Mouse (Mus musculus) heart, postnatal 36 days (tissue): ENCODE data around the gene Fgd1. TPM values are rescaled to one million over a fixed set of nuclear protein-coding genes. Genes with fewer than 3 reads are reported as not detected.

Source experiments
- DNase-seq, 2 experiments: peaks; one replicate each; pipeline ENCODE4 v3.0.0; 2021 to 2022
- intact Hi-C: fragments of 180-260 bp; cut with DNase I; formaldehyde crosslinking; loops from one replicate; pipeline ENCODE4 v1.15.1; 2025
- total RNA-seq, 2 experiments: library from RNA; stranded (reverse); gene quantifications; 2 replicates each; pipeline ENCODE4 v1.2.3; 2021

Fgd1 gene
- total RNA-seq, 2 experiments from 2014 or later: 6.9 to 11.0 TPM

DNA sequence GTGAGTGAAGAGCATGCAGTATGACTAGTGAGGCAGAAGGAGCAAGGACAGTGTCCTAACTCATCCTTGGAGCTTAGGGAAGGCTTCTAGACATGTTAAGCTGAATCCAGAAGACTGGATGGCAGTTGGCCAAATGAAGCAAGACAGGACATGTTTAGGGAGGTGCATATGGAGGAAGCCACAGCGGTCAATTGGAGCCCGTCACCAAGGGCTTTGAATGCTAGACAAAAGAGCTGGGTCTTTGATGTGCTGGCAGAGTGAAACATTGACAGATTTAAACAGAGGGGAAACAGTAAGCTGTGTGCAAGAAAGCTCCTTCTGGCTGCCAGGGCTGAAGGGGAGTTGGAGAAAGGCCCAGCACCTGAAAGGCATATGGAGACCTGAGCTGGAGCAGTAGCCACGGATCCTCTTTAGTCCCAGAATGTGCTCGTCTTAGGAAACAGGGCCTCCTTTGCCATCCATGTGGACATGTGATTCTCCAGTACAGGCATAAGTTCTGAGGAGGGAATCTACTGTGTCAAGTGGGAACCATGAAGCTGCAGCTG lies 31.1 kb downstream of the Fgd1 start:
- no peak for DNase-seq
- intact Hi-C loops: no loop called here

DNA sequence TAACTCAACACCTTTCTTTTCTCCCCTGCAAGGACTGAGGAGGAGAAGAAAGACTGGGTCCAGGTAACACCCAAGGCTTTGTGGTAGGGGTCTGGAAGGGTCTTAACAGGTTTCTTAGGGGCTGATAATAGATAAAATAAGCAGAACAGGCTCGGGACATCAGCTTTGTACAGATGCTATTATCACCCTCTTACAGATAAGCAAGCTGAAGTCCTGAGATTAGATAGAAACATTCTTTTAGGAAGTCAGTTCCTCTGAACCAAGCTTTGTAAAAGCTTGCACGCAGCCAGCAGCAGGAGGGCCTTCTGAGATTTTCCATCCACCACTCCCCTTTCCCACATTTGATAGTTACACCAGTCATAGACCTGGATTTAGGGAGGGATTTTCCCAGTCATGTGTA lies 39.6 kb downstream of the Fgd1 start:
- no peak for DNase-seq
- intact Hi-C loops: loop anchor here (10.0 kb wide), 1 partner anchor 271 kb away; the partner anchor contains the start of gene Maged2

DNA sequence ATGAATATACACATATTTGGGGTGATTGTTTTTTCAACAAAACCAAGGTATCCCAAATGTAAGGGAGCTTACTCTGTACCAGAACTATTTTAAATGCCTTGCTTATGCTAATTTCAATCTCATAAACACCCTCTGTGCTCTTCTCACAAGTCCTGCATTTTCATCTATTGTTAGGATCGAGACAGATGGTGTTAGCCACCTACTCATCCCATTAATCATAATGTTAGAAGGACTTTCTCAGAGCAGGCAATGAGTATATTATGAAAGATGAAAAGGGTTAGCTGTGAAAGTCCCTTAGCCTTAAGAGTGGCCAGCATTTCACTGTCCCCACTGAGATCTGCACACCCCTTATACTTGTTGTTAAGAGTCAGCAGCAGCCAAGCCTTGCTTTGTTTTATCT lies 41.5 kb downstream of the Fgd1 start:
- intact Hi-C loops: loop anchor here (10.0 kb wide), 1 partner anchor 273 kb away; the partner anchor contains the start of gene Maged2

DNA sequence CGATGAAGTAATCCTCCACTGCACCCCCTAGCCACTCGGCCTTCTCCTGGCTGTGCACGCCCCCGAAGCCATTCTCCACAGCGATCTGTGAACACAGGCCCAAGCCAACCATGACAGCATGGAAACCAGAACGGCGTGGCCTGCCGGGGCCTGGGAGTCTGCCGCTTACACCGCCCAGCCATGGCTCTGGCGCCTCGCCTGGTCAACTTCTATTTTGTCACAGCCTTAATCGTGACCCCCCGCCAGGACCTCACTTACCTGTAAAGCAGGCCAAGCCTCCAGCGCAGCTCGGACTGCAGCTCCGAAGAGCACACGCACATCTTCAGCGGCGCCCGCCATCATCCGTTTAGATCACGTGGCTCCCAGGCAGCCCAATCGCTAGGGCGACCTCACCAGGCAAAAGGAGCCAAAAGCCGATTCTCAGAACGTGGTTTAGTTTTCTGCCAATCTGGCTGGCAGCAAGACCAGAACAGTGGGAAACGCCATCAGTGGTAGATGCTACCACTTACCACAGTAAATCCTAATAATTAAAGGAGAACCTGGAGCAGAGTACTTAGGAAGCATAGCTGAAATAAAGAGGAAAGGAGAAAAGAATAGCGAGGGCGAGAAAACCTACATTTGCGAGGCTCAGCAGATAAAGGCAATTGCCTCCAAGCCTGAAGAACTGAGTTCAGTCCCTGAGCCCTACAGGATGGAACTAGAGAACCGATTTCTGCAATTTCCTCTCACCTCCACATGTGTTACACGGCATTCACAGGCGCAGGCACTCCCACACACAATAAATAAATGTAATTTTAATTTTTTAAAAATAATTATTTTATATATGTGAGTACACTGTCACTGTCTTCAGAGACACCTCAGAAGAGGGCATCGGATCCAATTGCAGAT lies 50.5 kb downstream of the Fgd1 start, which contains the start of gene Tsr2:
Gene Tsr2, minus strand, starts transcription at position 373 of the 888 bp plus-strand sequence.
- intact Hi-C loops: loop anchor here (1.0 to 5.0 kb wide), 3 partner anchors 49 to 139 kb away; partner anchors contain the start of genes Fgd1 and Gnl3l
- peak; percentile 63 to 68 for DNase-seq

More for the DNA sequence above, 41.5 kb downstream of the Fgd1 start:
- DNase-seq: no peak

DNA sequence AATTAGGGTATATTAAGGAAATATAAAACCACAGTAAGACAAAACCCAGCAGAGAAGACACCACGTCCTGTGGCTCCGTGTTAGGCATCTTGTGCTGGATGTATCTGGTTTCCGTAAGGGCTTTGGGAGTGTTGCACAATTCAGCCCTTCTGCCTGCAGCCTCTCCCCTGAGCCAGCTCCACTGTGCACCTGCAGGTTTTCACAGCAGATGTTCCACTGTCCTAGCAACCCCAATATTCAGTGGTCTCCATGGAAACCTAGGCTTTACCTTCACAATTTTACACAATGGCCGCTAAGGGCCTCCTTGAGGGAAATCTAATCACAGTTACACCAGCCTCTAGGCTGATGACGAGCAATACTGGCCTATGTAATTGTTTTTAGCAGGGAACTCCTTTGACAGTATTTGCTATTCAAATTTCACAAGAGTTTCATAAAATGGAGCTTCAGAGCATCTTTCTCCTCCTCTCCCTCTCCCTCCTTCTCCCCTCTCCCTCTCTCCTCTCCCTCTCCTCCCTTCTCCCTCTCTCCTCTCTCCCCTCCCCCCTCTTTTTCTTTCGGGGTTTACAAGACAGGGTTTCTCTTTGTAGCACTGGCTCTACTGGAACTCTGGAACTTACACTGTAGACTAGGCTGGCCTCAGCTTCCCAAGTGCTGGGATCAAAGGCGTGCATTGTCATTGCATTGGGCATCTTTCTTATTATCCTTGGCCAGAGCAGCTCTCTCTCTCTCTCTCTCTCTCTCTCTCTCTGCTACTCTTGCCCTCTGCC lies 61.5 kb downstream of the Fgd1 start:
- DNase-seq: no peak
- intact Hi-C loops: no loop called here

DNA sequence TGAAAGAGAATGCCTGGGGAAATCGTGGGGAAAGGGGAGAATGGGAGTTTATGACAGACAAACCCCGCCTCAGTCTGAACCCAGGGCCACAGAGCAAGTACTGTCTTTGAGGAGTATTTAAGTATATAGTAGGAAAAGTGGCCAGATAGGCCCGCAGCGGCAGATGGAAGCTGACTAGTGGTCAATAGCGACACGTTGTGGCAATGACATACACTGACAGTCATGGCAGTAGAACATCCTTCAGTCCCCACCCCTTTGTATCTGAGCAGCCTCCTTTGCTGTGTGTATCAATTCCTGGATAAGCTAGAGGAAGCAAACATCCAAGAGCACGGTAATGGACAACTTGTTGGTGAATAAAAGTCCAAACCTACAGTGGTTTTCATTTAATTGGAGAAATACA lies 70.8 kb downstream of the Fgd1 start:
- DNase-seq: peak; percentile 16 to 24
- intact Hi-C loops: loop anchor here (2.0 to 5.0 kb wide), 3 partner anchors 160 to 604 kb away; no protein-coding TSS in a partner anchor

DNA sequence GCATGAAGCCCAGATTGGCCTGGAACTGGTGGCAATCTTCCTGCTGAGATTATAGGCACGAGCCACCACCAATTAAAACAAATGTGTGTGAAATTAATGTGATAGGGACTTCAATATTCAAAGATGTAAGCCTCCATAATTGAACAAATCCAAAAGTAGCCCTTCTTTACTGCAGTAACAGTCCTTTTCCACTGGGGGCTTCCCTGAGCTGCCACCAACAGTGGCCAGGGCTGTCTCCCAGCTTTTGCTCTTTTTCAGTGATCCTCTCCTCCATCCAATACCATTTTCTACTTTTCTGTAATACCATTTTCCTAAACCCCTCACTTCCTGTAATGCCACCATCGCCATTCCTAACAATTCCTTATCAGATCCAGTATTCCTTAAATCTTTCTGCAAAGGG lies 71.5 kb downstream of the Fgd1 start:
- DNase-seq: no peak

DNA sequence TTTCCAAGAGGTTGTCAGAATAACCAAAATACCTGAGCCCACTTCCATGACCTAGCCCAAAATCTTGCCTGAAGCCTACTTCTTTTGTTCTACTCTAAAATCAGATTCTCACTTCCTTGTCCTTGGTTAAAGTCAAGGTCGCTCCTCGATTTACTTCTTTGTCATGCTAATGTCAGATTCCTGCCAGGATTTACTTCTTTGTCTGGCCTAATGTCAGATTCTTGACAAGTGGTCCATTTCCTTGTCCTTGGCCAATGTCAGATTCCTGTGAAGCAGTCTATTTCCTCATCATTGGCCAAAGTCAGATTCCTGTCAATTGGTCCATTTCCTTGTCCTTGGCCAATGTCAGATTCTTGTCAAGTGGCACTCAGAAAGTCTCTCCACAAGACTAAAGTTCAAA lies 78.0 kb downstream of the Fgd1 start:
- no peak for DNase-seq
- intact Hi-C loops: no loop called here

More for the DNA sequence above, 71.5 kb downstream of the Fgd1 start:
- intact Hi-C loops: loop anchor here (2.0 to 5.0 kb wide), 3 partner anchors 161 to 605 kb away; no protein-coding TSS in a partner anchor

DNA sequence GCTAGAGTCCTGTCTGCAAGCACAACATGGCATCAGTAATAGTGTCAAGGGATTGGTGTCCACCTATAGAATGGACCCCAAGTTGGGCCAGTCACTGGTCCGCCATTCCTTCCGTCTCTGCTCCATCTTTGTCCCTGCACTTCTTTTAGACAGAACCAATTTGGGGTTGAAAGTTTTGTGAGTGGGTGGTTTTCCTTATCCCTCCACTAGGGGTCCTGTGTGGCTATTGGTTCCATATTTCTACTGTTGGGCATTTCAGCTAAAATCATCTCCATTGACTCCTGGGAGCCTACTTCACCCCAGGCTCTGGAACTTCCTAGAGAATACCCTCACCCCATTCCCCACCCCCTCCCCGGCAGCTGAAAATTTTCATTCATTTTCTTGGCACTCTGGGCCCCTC lies 84.5 kb downstream of the Fgd1 start:
- no peak for DNase-seq
- intact Hi-C loops: loop anchor here (10.0 kb wide), 1 partner anchor 214 kb away; the partner anchor contains the start of gene Fam120c

DNA sequence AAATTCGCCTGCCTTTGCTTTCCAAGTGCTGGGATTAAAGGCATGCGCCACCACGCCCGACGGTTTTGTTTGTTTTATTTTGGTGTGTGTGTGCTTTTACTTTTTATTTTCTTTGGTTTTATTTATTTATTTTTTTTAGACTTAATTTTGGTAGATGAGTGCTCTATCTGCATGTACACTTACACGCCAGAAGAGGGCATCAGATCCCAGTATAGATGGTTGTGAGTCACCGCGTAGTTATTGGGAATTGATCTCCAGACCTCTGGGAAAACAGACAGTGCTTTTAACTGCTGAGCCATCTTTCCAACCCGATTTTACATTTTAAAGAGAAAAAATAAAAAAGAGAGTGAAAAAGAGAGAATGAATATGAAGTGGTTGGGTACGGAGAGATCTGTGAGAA lies 86.8 kb downstream of the Fgd1 start:
- intact Hi-C loops: loop anchor here (10.0 kb wide), 1 partner anchor 212 kb away; the partner anchor contains the start of gene Fam120c
- DNase-seq: no peak

Other genes with a start within 250 kb of the Fgd1 start
- gene Maged2, start 231.8 kb upstream of the Fgd1 start, total RNA-seq: 10 to 100 TPM; 23.4 to 30.2 TPM
- 10 to 100 TPM; 32.8 to 37.2 TPM for gene Gnl3l, start 28.8 kb upstream of the Fgd1 start, total RNA-seq
- gene Tsr2, start 50.4 kb downstream of the Fgd1 start, total RNA-seq: 10 to 100 TPM; 10.9 to 13.3 TPM
- gene Wnk3, start 151.9 kb downstream of the Fgd1 start, total RNA-seq: under 1 TPM; 0.11 to 0.14 TPM